Mouse (Mus musculus) olfactory bulb, adult 2 months (tissue): ENCODE data around the gene Magi2.

ENCODE experiments used
- CTCF ChIP-seq: fragments of 200-500 bp; IDR thresholded peaks from 2 replicates; pipeline ENCODE4 v1.5.1; 2012; ENCODE audit warnings: low read depth, mild to moderate bottlenecking, low read length, moderate library complexity; ENCODE audit not compliant: insufficient read depth
- POLR2A ChIP-seq: fragments of 200-500 bp; IDR thresholded peaks from 2 replicates; pipeline ENCODE4 v1.6.1; 2012; ENCODE audit warnings: mild to moderate bottlenecking, low read depth, low read length, moderate library complexity; ENCODE audit not compliant: insufficient read depth

- TF ChIP-seq POLR2A (no peak), CTCF (no peak)
Observed at GRCm38 (mm10) chr5:20583639-20584038, 1356.8 kb downstream of the Magi2 start.
